Mouse (Mus musculus) liver, adult 2 months (tissue): ENCODE measurements around the gene Tril.

Experiments used
- CTCF ChIP-seq: fragments of 200-500 bp; IDR thresholded peaks from 2 replicates; pipeline ENCODE4 v1.5.1; 2011; ENCODE audit warnings: low read depth, low read length, control low read depth
- POLR2A ChIP-seq: fragments of 200-500 bp; IDR thresholded peaks from 2 replicates; pipeline ENCODE4 v1.6.1; 2011; ENCODE audit warnings: low read length, control low read depth; ENCODE audit not compliant: insufficient read depth; ENCODE audit errors: extremely low read depth

DNA sequence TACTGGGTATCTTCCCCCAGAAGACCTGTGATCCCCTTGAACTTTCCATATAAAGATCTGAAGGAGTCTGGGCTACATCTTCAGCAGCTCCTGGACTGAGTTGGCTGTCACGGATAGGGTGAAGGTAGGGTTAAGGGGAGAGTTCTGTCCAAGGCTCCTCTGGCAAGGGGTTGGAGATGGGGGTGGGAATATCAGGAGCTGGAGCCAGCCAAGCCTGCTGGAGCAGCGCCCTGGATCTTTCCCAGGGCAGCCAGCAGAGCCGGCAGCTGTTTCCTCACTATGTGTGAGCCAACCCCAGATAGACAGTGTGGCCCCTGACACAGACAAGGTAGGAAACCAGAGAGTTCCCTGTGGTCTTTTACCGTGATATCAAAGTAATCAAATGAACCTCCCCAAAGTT, 4.6 kb upstream of the Tril start:
- no peak for TF ChIP-seq POLR2A
- TF ChIP-seq CTCF, result no peak
